Mouse (Mus musculus) bone marrow macrophage, adult 2 months (primary cell): ENCODE measurements around the gene Ndufa4l2. TPM values are rescaled to one million over a fixed set of nuclear protein-coding genes. Genes with fewer than 3 reads are reported as not detected.

Experiments
- H3K27ac ChIP-seq: 2 replicates; pipeline ENCODE4 v1.5.1; 2012; ENCODE audit warnings: low read depth, low read length; ENCODE audit not compliant: insufficient read depth
- H3K4me1 ChIP-seq: 2 replicates; pipeline ENCODE4 v1.6.1; 2012; ENCODE audit warnings: low read length; ENCODE audit not compliant: control insufficient read depth, insufficient read depth
- H3K4me3 ChIP-seq: 2 replicates; pipeline ENCODE4 v1.5.1; 2012; ENCODE audit warnings: mild to moderate bottlenecking, low read length, moderate library complexity; ENCODE audit not compliant: insufficient read depth
- CTCF ChIP-seq: IDR thresholded peaks from 2 replicates; pipeline ENCODE4 v1.5.1; 2012; ENCODE audit warnings: low read depth, mild to moderate bottlenecking, low read length, moderate library complexity
- POLR2A ChIP-seq: IDR thresholded peaks from 2 replicates; pipeline ENCODE4 v1.6.1; 2012; ENCODE audit warnings: mild to moderate bottlenecking, low read depth, low read length, borderline replicate concordance
- polyA plus RNA-seq: library from polyadenylated mRNA; stranded (reverse); fragments of >200 nt; gene quantifications from 2 replicates; pipeline ENCODE4 v1.2.4, GENCODE M21; 2012; ENCODE audit not compliant: missing spikeins, insufficient read depth, insufficient read length

Gene Ndufa4l2
- polyA plus RNA-seq, 1 experiment = not detected

DNA sequence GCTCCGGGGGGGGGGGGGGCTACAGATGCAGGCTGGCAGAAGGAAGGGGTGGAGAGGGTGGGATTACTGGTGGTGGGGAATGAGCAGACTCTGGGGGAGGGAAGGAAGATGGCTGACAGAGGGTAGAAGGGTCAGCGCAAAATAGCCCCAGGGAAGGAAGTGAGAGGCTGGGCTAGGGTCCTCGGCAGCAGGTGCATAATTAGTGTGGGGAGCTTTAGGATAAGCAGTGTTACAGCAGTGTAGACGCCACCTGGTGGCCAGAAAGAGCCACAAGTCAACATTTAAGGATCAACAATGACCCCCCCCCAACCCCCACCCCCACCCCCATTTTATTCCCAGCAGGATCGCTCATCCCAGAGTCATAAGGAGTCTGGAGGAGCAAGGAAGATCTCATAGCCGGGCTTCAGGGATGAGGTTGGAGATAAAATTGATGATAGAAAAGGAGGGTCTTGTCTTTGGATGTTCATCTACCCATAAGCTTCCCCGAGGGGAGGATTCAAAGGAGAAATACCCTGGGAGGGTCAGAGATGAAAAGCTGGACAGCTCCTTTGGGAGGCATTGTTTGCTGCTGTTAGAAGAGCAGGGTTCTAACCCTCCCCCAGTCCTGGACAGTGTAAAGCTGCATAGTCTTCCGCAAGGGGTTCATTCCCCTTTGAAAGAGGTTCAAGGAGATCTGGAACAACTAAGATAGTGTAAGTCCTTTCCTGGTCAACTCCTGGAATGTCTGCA lies 22.0 kb downstream of the Ndufa4l2 start:
- H3K4me1 ChIP-seq = no peaks in the 10 kb centered on the region
- no peak overlapping the region for H3K27ac ChIP-seq
- no peak overlapping the region for H3K4me3 ChIP-seq
- TF ChIP-seq POLR2A = no peak
- peak; percentile 70 for TF ChIP-seq CTCF

GRCm38 (mm10) chr10:127537854-127538583 lies 23.3 kb downstream of the Ndufa4l2 start:
- Histone ChIP-seq H3K4me3 (no peak overlapping the region), H3K4me1 (no peaks in the 10 kb centered on the region), H3K27ac (no peak overlapping the region)
- peak; percentile 73 for TF ChIP-seq CTCF
- no peak for TF ChIP-seq POLR2A

GRCm38 (mm10) chr10:127541510-127541909 lies 26.7 kb downstream of the Ndufa4l2 start:
- no peak overlapping the region for H3K4me3 ChIP-seq
- no peak for TF ChIP-seq POLR2A
- TF ChIP-seq CTCF = no peak
- H3K27ac ChIP-seq = no peak overlapping the region
- H3K4me1 ChIP-seq = no peaks in the 10 kb centered on the region

- H3K27ac ChIP-seq = no peak overlapping the region
- TF ChIP-seq POLR2A (no peak), CTCF (no peak)
Observed at GRCm38 (mm10) chr10:127542084-127542483, 27.3 kb downstream of the Ndufa4l2 start.

DNA sequence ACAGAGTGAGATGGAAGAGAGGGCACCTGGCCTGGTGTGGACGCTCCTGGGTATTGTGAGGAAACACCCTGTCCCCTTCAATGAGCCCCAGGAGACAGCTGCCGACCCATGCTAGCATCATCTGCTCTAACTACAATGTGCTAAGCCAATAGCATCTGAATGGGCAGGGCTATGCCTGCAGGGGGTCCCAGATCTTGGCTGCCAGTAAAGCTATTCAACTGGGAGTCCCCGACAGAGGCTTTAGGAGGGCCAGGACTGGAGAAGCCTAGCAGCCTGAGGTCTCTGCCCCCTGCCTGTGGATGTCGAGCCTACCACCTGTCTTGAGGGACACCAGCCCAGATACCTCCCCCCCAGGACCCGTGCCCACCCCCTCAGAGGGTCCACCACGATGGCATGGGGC lies 28.0 kb downstream of the Ndufa4l2 start:
- no peak overlapping the region for H3K4me3 ChIP-seq
- H3K4me1 ChIP-seq = no peaks in the 10 kb centered on the region
- no peak for TF ChIP-seq POLR2A
- no peak for TF ChIP-seq CTCF
- no peak overlapping the region for H3K27ac ChIP-seq

More at GRCm38 (mm10) chr10:127542084-127542483, 27.3 kb downstream of the Ndufa4l2 start:
- Histone ChIP-seq H3K4me3 (no peak overlapping the region), H3K4me1 (no peaks in the 10 kb centered on the region)

GRCm38 (mm10) chr10:127543916-127544315 lies 29.1 kb downstream of the Ndufa4l2 start:
- Histone ChIP-seq H3K4me3 (no peak overlapping the region), H3K4me1 (no peaks in the 10 kb centered on the region), H3K27ac (no peak overlapping the region)
- TF ChIP-seq CTCF = no peak
- no peak for TF ChIP-seq POLR2A

- H3K27ac ChIP-seq = no peak overlapping the region
- no peaks in the 10 kb centered on the region for H3K4me1 ChIP-seq
- no peak for TF ChIP-seq POLR2A
- TF ChIP-seq CTCF = no peak
- H3K4me3 ChIP-seq = no peak overlapping the region
Observed at GRCm38 (mm10) chr10:127544375-127544774, 29.6 kb downstream of the Ndufa4l2 start.

- Histone ChIP-seq H3K4me1 (no peaks in the 10 kb centered on the region), H3K27ac (no peak overlapping the region), H3K4me3 (no peak overlapping the region)
- TF ChIP-seq CTCF (no peak), POLR2A (no peak)
Observed at GRCm38 (mm10) chr10:127546505-127546904, 31.7 kb downstream of the Ndufa4l2 start.

GRCm38 (mm10) chr10:127548236-127548635 lies 33.5 kb downstream of the Ndufa4l2 start:
- H3K27ac ChIP-seq = no peak overlapping the region
- H3K4me1 ChIP-seq = no peaks in the 10 kb centered on the region
- TF ChIP-seq CTCF (no peak), POLR2A (no peak)

GRCm38 (mm10) chr10:127549892-127550291 lies 35.1 kb downstream of the Ndufa4l2 start:
- no peak overlapping the region for H3K4me3 ChIP-seq
- no peaks in the 10 kb centered on the region for H3K4me1 ChIP-seq
- TF ChIP-seq POLR2A (no peak), CTCF (no peak)
- H3K27ac ChIP-seq = no peak overlapping the region

More at GRCm38 (mm10) chr10:127548236-127548635, 33.5 kb downstream of the Ndufa4l2 start:
- H3K4me3 ChIP-seq = no peak overlapping the region
